Mouse (Mus musculus) liver, postnatal 0 days (tissue): ENCODE measurements at regions not wholly inside any gene's neighbourhood (a gene's known extent, or its start where the extent isn't known, plus 50 kb on each side); places are given as distances from the start of the nearest gene placed in this dataset.

Experiments
- CTCF ChIP-seq: sonication (generic); IDR thresholded peaks from 2 replicates; pipeline ENCODE4 v1.5.1; 2016; ENCODE audit warnings: antibody characterized with exemption, low read depth
- EP300 ChIP-seq: IDR thresholded peaks from 2 replicates; pipeline ENCODE4 v1.6.1; 2016; ENCODE audit warnings: antibody characterized with exemption, low read depth, mild to moderate bottlenecking

- TF ChIP-seq CTCF, result no peak
- no peak for TF ChIP-seq EP300
These were observed 107.5 kb upstream of the Syt13 start for GRCm38 (mm10) chr2:92807404-92807803.
